Mouse (Mus musculus): Measurements from ENCODE around the gene St13.

Gene St13

DNA sequence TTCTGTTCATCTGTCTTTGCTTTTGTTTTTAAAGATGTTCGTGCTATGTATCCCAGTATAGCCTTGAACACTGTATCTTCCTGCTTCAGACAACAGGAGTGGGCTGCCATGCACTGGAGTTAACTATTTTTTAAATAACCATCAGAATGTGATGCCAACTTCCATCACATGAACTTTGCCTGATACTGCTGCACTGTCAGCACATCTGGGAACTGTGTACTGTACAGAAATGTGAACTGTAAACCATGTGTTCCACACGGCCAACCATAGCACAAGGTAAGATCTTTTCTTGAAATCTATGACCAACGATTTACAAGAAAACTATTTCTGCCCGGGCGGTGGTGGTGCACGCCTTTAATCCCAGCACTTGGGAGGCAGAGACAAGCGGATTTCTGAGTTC, 72.4 kb downstream of the St13 start:
- Histone ChIP-seq H3K4me1 (replicated peaks; ENCODE audit: low read depth, low read length) (peaks cover 37% of the 10 kb centered on the region), H3K36me3 (ENCODE audit: insufficient read depth, low read length) (peaks cover 86% of the 10 kb centered on the region), H3K4me3 (replicated peaks; ENCODE audit: low read length) (no peak overlapping the region), H3K27me3 (ENCODE audit: insufficient read depth, low read length) (no peaks in the 10 kb centered on the region), H3K9me3 (ENCODE audit: low read length) (no peaks in the 10 kb centered on the region)
- TF ChIP-seq POU5F1 (IDR thresholded peaks at IDR 0.05; ENCODE audit: borderline replicate concordance, low read length) = no peak
- no peak for TF ChIP-seq CTCF (conservative IDR thresholded peaks at IDR 0.05; ENCODE audit: low read length)
- no peak for TF ChIP-seq NANOG (IDR thresholded peaks at IDR 0.05; ENCODE audit: borderline replicate concordance, low read length)

DNA sequence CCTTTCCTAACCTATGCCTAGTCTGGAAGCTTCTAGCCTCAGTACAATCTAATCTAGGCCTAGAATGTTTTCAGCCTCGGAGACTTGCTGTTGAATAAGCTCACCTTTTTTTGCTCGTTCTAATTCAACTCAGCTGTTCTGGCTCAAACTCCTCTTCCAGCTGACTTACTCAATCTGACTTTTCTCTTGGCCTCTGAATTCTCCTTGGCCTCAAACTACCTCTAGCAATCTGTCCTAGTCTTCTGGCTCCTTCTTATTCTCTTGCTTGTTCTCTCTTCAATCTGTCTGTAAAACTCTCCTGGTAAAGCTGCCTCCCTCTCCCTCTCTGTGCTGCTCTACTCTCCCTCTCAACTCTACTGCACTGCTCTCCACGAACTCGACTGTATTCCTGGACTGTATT, 74.9 kb downstream of the St13 start:
- no peak for TF ChIP-seq NANOG (IDR thresholded peaks at IDR 0.05; ENCODE audit: borderline replicate concordance, low read length)
- no peak for TF ChIP-seq CTCF (conservative IDR thresholded peaks at IDR 0.05; ENCODE audit: low read length)
- TF ChIP-seq POU5F1 (IDR thresholded peaks at IDR 0.05; ENCODE audit: borderline replicate concordance, low read length) = no peak
- no peaks in the 10 kb centered on the region for H3K27me3 ChIP-seq (ENCODE audit: insufficient read depth, low read length)
- no peaks in the 10 kb centered on the region for H3K9me3 ChIP-seq (ENCODE audit: low read length)
- no peak overlapping the region for H3K4me3 ChIP-seq (replicated peaks; ENCODE audit: low read length)
- H3K36me3 ChIP-seq (ENCODE audit: insufficient read depth, low read length) = peaks cover 95% of the 10 kb centered on the region
- peaks cover 19% of the 10 kb centered on the region for H3K4me1 ChIP-seq (replicated peaks; ENCODE audit: low read depth, low read length)

DNA sequence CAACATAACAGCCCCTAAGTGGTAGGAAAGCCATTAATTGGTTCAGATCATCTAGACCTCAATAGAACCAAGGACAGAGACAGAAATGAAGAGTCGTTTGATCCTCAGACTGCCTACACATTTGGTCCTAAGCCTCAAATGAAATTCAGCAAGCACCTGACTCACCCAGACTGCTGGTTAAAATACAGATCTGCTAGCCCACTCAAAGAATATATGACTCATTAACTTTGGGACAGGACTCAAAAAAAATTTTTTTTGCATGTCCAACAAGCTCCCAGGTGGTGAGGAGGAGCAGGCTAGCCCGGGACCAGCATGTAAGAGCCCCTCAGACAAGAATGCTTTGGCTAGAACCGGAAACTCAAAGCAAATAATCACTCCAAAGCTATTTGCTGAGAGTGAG, 79.7 kb downstream of the St13 start:
- no peaks in the 10 kb centered on the region for H3K27me3 ChIP-seq (ENCODE audit: insufficient read depth, low read length)
- H3K4me1 ChIP-seq (replicated peaks; ENCODE audit: low read depth, low read length) = 0 out of 2 replicates have a peak, but pooled peaks cover 4% of the 10 kb centered on the region
- no peak for TF ChIP-seq POU5F1 (IDR thresholded peaks at IDR 0.05; ENCODE audit: borderline replicate concordance, low read length)
- no peak for TF ChIP-seq NANOG (IDR thresholded peaks at IDR 0.05; ENCODE audit: borderline replicate concordance, low read length)
- TF ChIP-seq CTCF (conservative IDR thresholded peaks at IDR 0.05; ENCODE audit: low read length) = no peak
- H3K9me3 ChIP-seq (ENCODE audit: low read length) = 0 out of 2 replicates have a peak, but pooled peaks cover 6% of the 10 kb centered on the region
- H3K36me3 ChIP-seq (ENCODE audit: insufficient read depth, low read length) = peaks cover 87% of the 10 kb centered on the region
- H3K4me3 ChIP-seq (replicated peaks; ENCODE audit: low read length) = no peak overlapping the region

DNA sequence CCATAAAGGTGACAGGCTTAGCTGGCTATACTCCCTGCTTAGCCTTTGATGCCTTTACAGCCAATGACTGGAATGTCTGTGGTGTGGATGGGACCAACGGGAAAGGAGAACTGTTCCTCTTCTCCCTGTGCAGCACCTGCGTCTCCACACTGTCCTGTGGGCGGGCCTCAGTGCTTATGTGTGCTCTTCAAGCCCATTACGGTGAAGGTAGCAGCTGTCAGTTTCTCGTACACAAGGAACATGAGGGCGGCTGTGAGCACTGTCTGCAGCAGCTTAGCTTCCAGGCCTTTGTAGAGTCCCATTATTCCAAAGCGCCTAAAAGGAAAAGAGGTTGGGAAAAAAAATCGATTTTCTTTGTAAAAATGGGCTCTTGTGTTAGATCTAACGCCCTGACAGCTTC, 80.4 kb downstream of the St13 start:
- Histone ChIP-seq H3K9me3 (ENCODE audit: low read length) (0 out of 2 replicates have a peak, but pooled peaks cover 6% of the 10 kb centered on the region), H3K36me3 (ENCODE audit: insufficient read depth, low read length) (peaks cover 81% of the 10 kb centered on the region), H3K4me3 (replicated peaks; ENCODE audit: low read length) (no peak overlapping the region), H3K27me3 (ENCODE audit: insufficient read depth, low read length) (no peaks in the 10 kb centered on the region), H3K4me1 (replicated peaks; ENCODE audit: low read depth, low read length) (0 out of 2 replicates have a peak, but pooled peaks cover 4% of the 10 kb centered on the region)
- TF ChIP-seq CTCF (conservative IDR thresholded peaks at IDR 0.05; ENCODE audit: low read length) (no peak), POU5F1 (IDR thresholded peaks at IDR 0.05; ENCODE audit: borderline replicate concordance, low read length) (no peak), NANOG (IDR thresholded peaks at IDR 0.05; ENCODE audit: borderline replicate concordance, low read length) (no peak)

- H3K4me3 ChIP-seq (replicated peaks; ENCODE audit: low read length) = no peak overlapping the region
- TF ChIP-seq CTCF (conservative IDR thresholded peaks at IDR 0.05; ENCODE audit: low read length) = no peak
- no peak for TF ChIP-seq NANOG (IDR thresholded peaks at IDR 0.05; ENCODE audit: borderline replicate concordance, low read length)
- no peak for TF ChIP-seq POU5F1 (IDR thresholded peaks at IDR 0.05; ENCODE audit: borderline replicate concordance, low read length)
- H3K4me1 ChIP-seq (replicated peaks; ENCODE audit: low read depth, low read length) = peaks cover 12% of the 10 kb centered on the region
- H3K9me3 ChIP-seq (ENCODE audit: low read length) = no peaks in the 10 kb centered on the region
- peaks cover 29% of the 10 kb centered on the region for H3K36me3 ChIP-seq (ENCODE audit: insufficient read depth, low read length)
- no peaks in the 10 kb centered on the region for H3K27me3 ChIP-seq (ENCODE audit: insufficient read depth, low read length)
Measured at GRCm38 (mm10) chr15:81313928-81314327, 85.9 kb downstream of the St13 start.
